Mouse (Mus musculus) C2C12 (cell line): ENCODE measurements around the gene Lpo.

Source experiments
- CEBPB ChIP-seq: IDR thresholded peaks from one replicate; pipeline ENCODE4 v1.6.1; 2011; ENCODE audit warnings: low read depth, mild to moderate bottlenecking, control low read depth, moderate library complexity
- CTCF ChIP-seq: IDR thresholded peaks from one replicate; pipeline ENCODE4 v1.5.1; 2011; ENCODE audit not compliant: control insufficient read depth, insufficient read depth, insufficient read length
- MAX ChIP-seq: IDR thresholded peaks from one replicate; pipeline ENCODE4 v1.6.1; 2011; ENCODE audit warnings: mild to moderate bottlenecking, control low read depth

DNA sequence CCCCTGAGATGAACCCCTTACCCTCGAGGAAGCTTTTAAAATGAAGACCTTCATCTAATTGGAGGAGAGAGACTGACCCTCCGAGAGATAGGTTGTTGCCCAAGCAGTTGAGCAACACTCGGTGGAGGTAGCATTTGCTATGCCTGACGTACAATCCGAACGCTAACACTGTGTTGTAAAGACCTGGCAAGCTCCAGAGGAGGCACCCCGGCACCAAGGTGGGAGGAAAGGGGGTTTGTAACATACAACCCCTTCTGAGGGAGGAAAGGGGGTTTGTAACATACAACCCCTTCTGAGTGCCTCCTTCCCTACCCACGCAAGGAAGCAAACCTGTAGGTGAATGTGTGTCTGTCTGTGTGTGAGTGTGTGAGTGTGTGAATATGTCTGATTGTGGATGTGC is 43.7 kb upstream of the Lpo start:
- TF ChIP-seq CTCF (no peak), MAX (no peak), CEBPB (no peak)
